Mouse (Mus musculus) forebrain, embryonic 15.5 days (tissue): ENCODE results near the gene Rpusd1. TPM values are rescaled to one million over a fixed set of nuclear protein-coding genes. Genes with fewer than 3 reads are reported as not detected.

Experiments used
- ATAC-seq: fragments of 200-750 bp; cut with Nextera tagmentation; replicated peaks from 2 replicates; pipeline ENCODE4 v1.8.0; 2017; ENCODE audit warnings: mild to moderate bottlenecking, moderate TSS enrichment, moderate library complexity
- H3K27ac ChIP-seq: fragments of 300-500 bp; sonication (generic); replicated peaks from 2 replicates; pipeline ENCODE4 v1.5.1; 2015; ENCODE audit warnings: mild to moderate bottlenecking, inconsistent platforms
- H3K27me3 ChIP-seq: fragments of 300-500 bp; sonication (generic); 2 replicates; pipeline ENCODE4 v1.6.1; 2015; ENCODE audit warnings: inconsistent platforms
- H3K36me3 ChIP-seq: fragments of 300-500 bp; sonication (generic); 2 replicates; pipeline ENCODE4 v1.6.1; 2015; ENCODE audit warnings: mild to moderate bottlenecking, inconsistent platforms
- H3K4me1 ChIP-seq: fragments of 300-500 bp; sonication (generic); 2 replicates; pipeline ENCODE4 v1.6.1; 2015; ENCODE audit warnings: inconsistent platforms
- H3K4me2 ChIP-seq: fragments of 300-500 bp; sonication (generic); replicated peaks from 2 replicates; pipeline ENCODE4 v1.6.1; 2015; ENCODE audit warnings: mild to moderate bottlenecking, inconsistent platforms
- H3K4me3 ChIP-seq: fragments of 300-500 bp; sonication (generic); 2 replicates; pipeline ENCODE4 v1.5.1; 2015; ENCODE audit warnings: mild to moderate bottlenecking, inconsistent platforms
- H3K9ac ChIP-seq: fragments of 300-500 bp; sonication (generic); replicated peaks from 2 replicates; pipeline ENCODE4 v1.6.1; 2015; ENCODE audit warnings: mild to moderate bottlenecking, inconsistent platforms
- H3K9me3 ChIP-seq: fragments of 300-500 bp; sonication (generic); 2 replicates; pipeline ENCODE4 v1.6.1; 2016; ENCODE audit warnings: inconsistent platforms
- WGBS: fragments of 180-500 bp; shearing (Covaris S2); methylation state at CpG from one replicate; pipeline ENCODE4 v1.1.7; 2015; ENCODE audit warnings: mixed read lengths; 5-methylcytosine and 5-hydroxymethylcytosine counted together
- polyA plus RNA-seq: library from polyadenylated mRNA; unstranded; fragments of >200 nt; fragmentation: Nextera tagmentation; extraction: Ambion mirVana; gene quantifications from 2 replicates; pipeline ENCODE4 v1.2.1, GENCODE M21; 2015

The Rpusd1 gene
- 24.2 and 26.3 TPM in 2 replicates for polyA plus RNA-seq

DNA sequence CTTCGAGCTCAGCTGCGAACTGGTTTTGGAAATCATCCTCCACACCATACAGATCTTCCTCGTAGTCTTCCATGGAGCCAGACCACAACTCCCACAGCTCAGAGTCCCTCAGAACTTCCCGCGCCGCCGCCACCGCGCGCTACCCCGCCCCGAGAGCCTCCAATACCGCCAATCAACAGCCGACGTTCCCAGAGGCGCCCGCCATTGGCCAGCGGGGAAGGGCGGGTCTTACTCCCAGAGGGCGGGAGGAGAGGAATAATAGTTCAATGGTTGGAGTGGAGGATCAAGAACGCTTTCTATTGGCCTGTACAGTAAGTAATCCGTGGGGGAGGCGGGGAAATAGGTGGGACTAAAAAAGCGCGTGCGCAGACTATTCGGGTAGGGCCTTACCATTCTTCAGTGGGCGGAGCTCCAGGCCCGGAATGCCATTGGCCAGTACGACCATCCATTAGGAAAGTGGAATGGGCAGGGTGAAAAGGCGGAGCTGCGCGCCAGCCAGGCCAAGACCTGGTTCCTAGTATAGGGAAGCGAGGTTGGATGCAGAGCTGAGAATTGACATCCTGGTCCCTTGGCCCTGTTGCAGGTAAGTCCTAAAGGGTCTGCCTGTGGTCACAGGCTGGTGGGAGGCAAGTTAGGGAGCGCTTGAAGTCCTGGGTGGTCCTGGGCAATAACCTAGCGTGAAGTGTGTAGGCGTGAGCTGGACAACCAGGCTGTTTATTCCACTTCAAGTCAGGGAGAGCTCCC, at the start of gene Rpusd1, which contains the start of gene Chtf18:
Gene Rpusd1, plus strand, starts transcription at position 406 of the 744 bp plus-strand sequence.
Gene Chtf18, minus strand, starts transcription at position 155 of the 744 bp plus-strand sequence.
- under 1% methylated on average over 37 of the region's 37 CpGs for WGBS
- peak; percentile 98 for ATAC-seq
- H3K27ac ChIP-seq = no peak within 1 kb of the TSS
- H3K9me3 ChIP-seq = no peaks in the 10 kb centered on the region
- peak within 1 kb of the TSS; percentile 58 for H3K9ac ChIP-seq
- H3K4me3 ChIP-seq = peak within 1 kb of the TSS; percentile 51
- H3K4me1 ChIP-seq = peaks cover 24% of the 10 kb centered on the region
- no peaks in the 10 kb centered on the region for H3K27me3 ChIP-seq
- peak within 1 kb of the TSS; percentile 65 for H3K4me2 ChIP-seq
- H3K36me3 ChIP-seq = no peaks in the 10 kb centered on the region

DNA sequence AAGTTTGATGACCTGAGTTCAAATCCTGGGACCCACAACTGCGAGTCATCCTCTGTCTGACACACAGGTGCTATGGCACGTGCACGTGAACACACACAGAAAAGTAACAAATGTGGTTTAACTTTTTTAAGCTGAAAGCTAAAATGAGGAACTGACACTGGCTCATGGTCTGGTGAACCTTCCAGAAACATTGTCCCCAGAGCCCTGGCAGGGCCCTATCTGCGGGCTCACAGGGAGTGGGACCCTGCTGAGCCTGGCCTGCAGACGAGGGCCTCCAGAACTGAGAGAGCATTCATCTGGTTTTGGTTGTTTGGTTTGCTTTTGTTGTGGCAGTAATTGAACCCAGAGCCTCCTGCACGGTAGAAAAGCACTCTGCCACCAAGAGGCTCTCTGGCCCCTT, 49.5 kb upstream of the Rpusd1 start:
- no peaks in the 10 kb centered on the region for H3K36me3 ChIP-seq
- no peak overlapping the region for H3K4me3 ChIP-seq
- no peaks in the 10 kb centered on the region for H3K27me3 ChIP-seq
- ATAC-seq = no peak
- peaks cover 20% of the 10 kb centered on the region for H3K4me1 ChIP-seq
- H3K9ac ChIP-seq = no peak overlapping the region
- H3K27ac ChIP-seq = no peak overlapping the region
- no peaks in the 10 kb centered on the region for H3K9me3 ChIP-seq
- 48% methylated on average over 6 of the region's 6 CpGs for WGBS
- H3K4me2 ChIP-seq = no peak overlapping the region

DNA sequence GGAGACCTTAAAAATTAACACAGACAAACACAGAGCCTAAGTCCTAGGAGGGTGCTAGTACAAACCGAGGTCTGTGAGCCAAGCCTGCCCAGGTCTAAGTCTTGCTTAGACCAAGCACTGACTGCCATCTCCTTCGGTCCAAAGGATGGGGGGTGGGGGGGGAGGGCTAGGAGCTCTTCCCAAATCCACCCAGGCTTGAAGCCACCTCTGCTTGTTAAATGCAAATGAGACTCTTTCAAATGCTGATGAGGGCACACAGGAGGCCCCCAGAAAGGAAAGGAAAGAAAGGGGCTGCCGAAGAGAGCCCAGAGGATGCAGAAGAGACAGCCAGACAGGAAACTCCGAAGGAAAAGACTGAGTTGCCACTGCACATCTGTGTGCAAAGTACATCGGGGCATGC, 47.7 kb upstream of the Rpusd1 start:
- no peaks in the 10 kb centered on the region for H3K9me3 ChIP-seq
- H3K27me3 ChIP-seq = no peaks in the 10 kb centered on the region
- 3% methylated on average over 5 of the region's 5 CpGs for WGBS
- H3K9ac ChIP-seq = no peak overlapping the region
- H3K4me3 ChIP-seq = no peak overlapping the region
- H3K36me3 ChIP-seq = no peaks in the 10 kb centered on the region
- peaks cover 20% of the 10 kb centered on the region for H3K4me1 ChIP-seq
- ATAC-seq = peak; percentile 48
- H3K27ac ChIP-seq = peak overlapping the region; percentile 38
- peak overlapping the region; percentile 14; the same call in 1 of the 2 replicates for H3K4me2 ChIP-seq

- peaks cover 20% of the 10 kb centered on the region for H3K4me1 ChIP-seq
- no peak overlapping the region for H3K4me2 ChIP-seq
- no peak overlapping the region for H3K27ac ChIP-seq
- no peak overlapping the region for H3K4me3 ChIP-seq
- no peaks in the 10 kb centered on the region for H3K27me3 ChIP-seq
- no peaks in the 10 kb centered on the region for H3K9me3 ChIP-seq
- H3K9ac ChIP-seq = no peak overlapping the region
- no peak for ATAC-seq
- WGBS = 82% methylated on average over 4 of the region's 4 CpGs
- no peaks in the 10 kb centered on the region for H3K36me3 ChIP-seq
Observed at GRCm38 (mm10) chr17:25681636-25682035, 45.8 kb upstream of the Rpusd1 start.

GRCm38 (mm10) chr17:25686323-25686722, 41.1 kb upstream of the Rpusd1 start:
- no peak overlapping the region for H3K27ac ChIP-seq
- no peak overlapping the region for H3K4me3 ChIP-seq
- ATAC-seq = no peak
- H3K9ac ChIP-seq = no peak overlapping the region
- WGBS = 50% methylated on average over 7 of the region's 7 CpGs
- no peaks in the 10 kb centered on the region for H3K36me3 ChIP-seq
- H3K27me3 ChIP-seq = no peaks in the 10 kb centered on the region
- H3K4me2 ChIP-seq = no peak overlapping the region
- peaks cover 6% of the 10 kb centered on the region; the same call in 1 of the 2 replicates for H3K4me1 ChIP-seq
- H3K9me3 ChIP-seq = no peaks in the 10 kb centered on the region

DNA sequence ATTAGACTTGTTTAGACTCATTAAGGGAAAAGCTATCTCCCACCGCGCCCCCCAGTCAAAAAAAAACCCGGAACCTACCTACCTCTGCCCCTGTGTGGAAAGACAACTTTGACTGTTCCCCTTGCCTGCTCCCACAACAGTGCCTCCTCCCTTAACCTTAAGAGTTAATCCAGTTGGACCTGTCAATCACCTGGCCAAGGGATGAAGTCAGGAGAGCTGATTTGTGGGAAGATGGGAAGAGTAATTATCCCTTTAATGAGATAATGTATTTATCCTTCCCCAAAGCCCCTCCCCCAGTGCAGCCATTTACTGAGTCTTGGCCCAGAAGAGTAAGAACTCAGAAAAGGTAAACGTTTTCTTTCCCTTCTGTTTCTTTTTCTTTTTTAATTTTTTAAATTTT, 38.5 kb upstream of the Rpusd1 start:
- peaks cover 6% of the 10 kb centered on the region; the same call in 1 of the 2 replicates for H3K4me1 ChIP-seq
- no peak for ATAC-seq
- no peaks in the 10 kb centered on the region for H3K36me3 ChIP-seq
- H3K4me3 ChIP-seq = no peak overlapping the region
- H3K27ac ChIP-seq = no peak overlapping the region
- H3K4me2 ChIP-seq = no peak overlapping the region
- H3K27me3 ChIP-seq = no peaks in the 10 kb centered on the region
- H3K9me3 ChIP-seq = no peaks in the 10 kb centered on the region
- no peak overlapping the region for H3K9ac ChIP-seq
- 61% methylated on average over 4 of the region's 4 CpGs for WGBS

DNA sequence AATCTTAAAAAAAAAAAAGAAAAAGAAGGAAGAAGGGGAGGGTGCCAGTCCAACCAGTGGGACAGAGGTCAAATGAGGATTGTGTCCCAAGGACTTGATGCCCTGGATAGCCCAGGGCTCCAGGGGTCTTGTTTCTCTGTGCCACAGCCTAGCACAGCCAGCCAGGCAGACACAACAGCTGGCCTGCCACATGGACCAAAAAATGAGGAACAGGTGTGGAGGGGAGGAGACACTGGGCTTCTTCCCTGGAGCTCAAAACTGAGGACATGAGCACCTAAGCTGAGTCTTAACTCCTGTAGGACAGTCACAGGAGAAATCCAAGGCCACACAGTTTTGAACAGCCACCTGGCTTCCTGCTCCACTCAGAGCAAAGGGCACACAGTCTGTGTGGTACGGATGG, 31.2 kb upstream of the Rpusd1 start:
- 54% methylated on average over 1 of the region's 1 CpGs for WGBS
- ATAC-seq = no peak
- Histone ChIP-seq H3K4me3 (no peak overlapping the region), H3K9ac (no peak overlapping the region), H3K27me3 (no peaks in the 10 kb centered on the region), H3K27ac (no peak overlapping the region), H3K4me1 (no peaks in the 10 kb centered on the region), H3K9me3 (no peaks in the 10 kb centered on the region), H3K36me3 (no peaks in the 10 kb centered on the region), H3K4me2 (no peak overlapping the region)

DNA sequence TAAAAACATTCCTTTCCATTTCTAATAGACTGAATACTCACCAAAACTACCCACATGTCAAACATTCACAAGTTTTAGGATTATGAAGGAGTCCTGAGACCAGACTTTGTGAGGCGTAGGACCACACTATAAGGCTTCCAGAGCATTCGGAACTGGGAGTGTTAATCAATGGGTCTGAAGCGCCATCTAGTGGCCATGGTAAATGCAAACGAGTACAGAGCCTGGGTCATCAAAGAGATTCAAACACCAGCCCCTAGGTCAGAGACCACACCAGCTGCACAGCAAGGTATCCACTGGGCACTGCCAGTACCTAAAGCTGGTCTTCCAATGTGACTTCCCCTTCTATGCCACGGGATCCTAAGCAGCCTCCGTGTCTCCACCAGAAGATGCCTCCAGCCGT, 29.0 kb upstream of the Rpusd1 start:
- Histone ChIP-seq H3K4me2 (no peak overlapping the region), H3K9ac (no peak overlapping the region), H3K27ac (no peak overlapping the region), H3K4me1 (no peaks in the 10 kb centered on the region), H3K36me3 (no peaks in the 10 kb centered on the region), H3K4me3 (no peak overlapping the region), H3K9me3 (no peaks in the 10 kb centered on the region), H3K27me3 (no peaks in the 10 kb centered on the region)
- 14% methylated on average over 7 of the region's 7 CpGs for WGBS
- peak; percentile 51; the same call in 1 of the 2 replicates for ATAC-seq

- ATAC-seq = no peak
- no peaks in the 10 kb centered on the region for H3K36me3 ChIP-seq
- WGBS = 59% methylated on average over 9 of the region's 9 CpGs
Observed at GRCm38 (mm10) chr17:25700863-25701496, 26.5 kb upstream of the Rpusd1 start.

GRCm38 (mm10) chr17:25709994-25710393, 17.5 kb upstream of the Rpusd1 start:
- no peak overlapping the region for H3K9ac ChIP-seq
- ATAC-seq = no peak
- no peaks in the 10 kb centered on the region for H3K4me1 ChIP-seq
- H3K4me3 ChIP-seq = no peak overlapping the region
- H3K4me2 ChIP-seq = no peak overlapping the region
- 96% methylated on average over 2 of the region's 2 CpGs for WGBS
- H3K27me3 ChIP-seq = peaks cover 6% of the 10 kb centered on the region; the same call in 1 of the 2 replicates
- H3K27ac ChIP-seq = no peak overlapping the region
- H3K36me3 ChIP-seq = no peaks in the 10 kb centered on the region
- H3K9me3 ChIP-seq = no peaks in the 10 kb centered on the region

More at GRCm38 (mm10) chr17:25700863-25701496, 26.5 kb upstream of the Rpusd1 start:
- no peaks in the 10 kb centered on the region for H3K9me3 ChIP-seq
- H3K9ac ChIP-seq = no peak overlapping the region
- H3K4me2 ChIP-seq = no peak overlapping the region
- H3K4me3 ChIP-seq = no peak overlapping the region
- no peaks in the 10 kb centered on the region for H3K4me1 ChIP-seq
- no peak overlapping the region for H3K27ac ChIP-seq
- H3K27me3 ChIP-seq = no peaks in the 10 kb centered on the region

DNA sequence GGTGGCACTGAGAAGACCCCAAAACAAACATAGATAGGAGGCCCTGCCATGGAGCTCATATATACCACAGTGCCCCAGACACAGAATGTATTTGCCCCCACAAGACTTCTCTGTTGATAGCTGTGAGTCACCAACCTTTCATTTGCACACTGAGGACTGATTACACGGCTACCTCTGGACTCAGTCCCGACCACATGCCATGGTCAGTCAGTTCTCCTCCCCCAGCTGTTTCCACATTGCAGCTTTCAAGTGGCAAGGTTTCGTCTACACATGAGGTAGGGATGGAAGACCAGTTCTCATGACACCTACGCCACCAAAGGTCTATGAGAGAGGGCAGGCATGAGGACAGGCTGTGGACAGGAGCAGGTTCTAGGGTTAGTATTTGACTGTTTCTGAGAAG, 16.3 kb upstream of the Rpusd1 start:
- 83% methylated on average over 4 of the region's 4 CpGs for WGBS
- Histone ChIP-seq H3K4me3 (no peak overlapping the region), H3K9me3 (no peaks in the 10 kb centered on the region), H3K9ac (no peak overlapping the region), H3K4me1 (no peaks in the 10 kb centered on the region), H3K27me3 (peaks cover 15% of the 10 kb centered on the region; the same call in 1 of the 2 replicates), H3K27ac (no peak overlapping the region), H3K36me3 (no peaks in the 10 kb centered on the region), H3K4me2 (no peak overlapping the region)
- ATAC-seq = no peak

DNA sequence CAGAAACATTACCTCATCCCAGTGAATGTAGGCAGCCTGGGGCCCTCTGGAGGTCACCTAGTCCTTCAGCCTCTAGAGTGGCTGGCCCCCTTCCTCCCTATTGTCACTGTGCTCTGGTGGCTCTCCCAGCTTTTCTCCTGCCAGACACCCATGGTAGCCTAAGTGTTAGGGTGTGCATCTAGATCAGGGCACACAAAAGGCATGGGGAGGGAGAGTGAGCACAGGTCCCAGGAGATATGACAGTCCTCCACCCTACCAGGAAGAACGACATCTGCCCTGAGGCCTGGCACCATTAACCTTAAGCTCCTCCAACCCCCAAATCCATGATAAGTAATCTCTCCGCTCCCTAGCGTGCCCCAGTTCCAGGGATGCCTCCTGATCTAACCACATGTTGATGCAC, 11.8 kb upstream of the Rpusd1 start:
- no peak overlapping the region for H3K27ac ChIP-seq
- WGBS = 65% methylated on average over 3 of the region's 3 CpGs
- no peak for ATAC-seq
- peaks cover 11% of the 10 kb centered on the region for H3K4me1 ChIP-seq
- H3K4me3 ChIP-seq = no peak overlapping the region
- no peaks in the 10 kb centered on the region for H3K36me3 ChIP-seq
- H3K27me3 ChIP-seq = peaks cover 35% of the 10 kb centered on the region
- no peaks in the 10 kb centered on the region for H3K9me3 ChIP-seq
- no peak overlapping the region for H3K9ac ChIP-seq
- H3K4me2 ChIP-seq = no peak overlapping the region
